Mouse (Mus musculus) 3T3-L1 (cell line): ENCODE results near the gene Fhdc1.

Source experiments
- DNase-seq: peaks from one replicate; pipeline ENCODE4 v3.0.0-alpha.2; 2015; ENCODE audit warnings: low read depth, low spot score

The Fhdc1 gene

DNA sequence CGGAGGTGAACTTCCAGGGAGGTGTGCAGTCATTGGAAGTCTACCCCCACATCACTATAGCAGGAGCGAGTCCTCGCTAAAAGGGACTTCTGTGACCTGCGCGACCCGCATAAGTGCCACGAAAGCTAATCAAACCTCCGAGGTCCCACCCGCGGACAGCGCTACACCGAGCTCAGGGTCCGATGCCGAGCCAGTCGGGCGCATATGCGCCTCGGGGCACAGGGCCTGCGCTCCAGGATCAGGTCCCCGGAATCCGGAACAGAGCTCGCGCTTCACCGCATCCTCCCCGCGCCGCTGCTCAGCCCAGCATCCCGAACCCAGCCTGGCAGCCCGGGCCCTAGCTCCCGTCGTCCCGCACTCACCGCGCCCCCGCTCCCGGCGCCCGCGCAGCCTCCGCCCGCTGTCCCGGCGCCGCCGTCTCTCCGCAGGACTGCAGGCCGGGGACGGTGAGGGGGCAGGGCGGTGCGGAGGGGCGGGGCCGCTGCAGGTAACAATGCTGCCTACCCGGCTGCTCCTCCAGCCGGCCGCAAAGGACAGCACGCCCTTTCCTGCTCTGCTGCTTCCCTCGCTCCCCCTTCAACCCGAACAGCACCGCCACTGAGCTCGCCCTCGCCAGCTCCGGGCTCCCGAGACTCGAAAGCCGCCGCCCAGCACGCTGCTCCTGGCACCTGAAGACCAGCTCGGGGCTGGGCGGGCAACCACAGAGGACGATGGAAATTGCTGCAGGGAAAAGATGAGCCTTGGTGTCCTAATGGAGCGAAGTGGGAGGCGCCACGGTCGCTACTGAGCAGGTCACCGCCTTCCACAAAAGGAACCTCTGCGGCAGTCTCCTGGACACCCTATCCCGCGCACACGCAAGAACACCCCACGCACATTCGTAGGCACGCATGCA, at the start of gene Fhdc1:
Fhdc1 (minus strand) TSS at position 424 of the 892 bp plus-strand sequence.
- DNase-seq: peak; percentile 62

DNA sequence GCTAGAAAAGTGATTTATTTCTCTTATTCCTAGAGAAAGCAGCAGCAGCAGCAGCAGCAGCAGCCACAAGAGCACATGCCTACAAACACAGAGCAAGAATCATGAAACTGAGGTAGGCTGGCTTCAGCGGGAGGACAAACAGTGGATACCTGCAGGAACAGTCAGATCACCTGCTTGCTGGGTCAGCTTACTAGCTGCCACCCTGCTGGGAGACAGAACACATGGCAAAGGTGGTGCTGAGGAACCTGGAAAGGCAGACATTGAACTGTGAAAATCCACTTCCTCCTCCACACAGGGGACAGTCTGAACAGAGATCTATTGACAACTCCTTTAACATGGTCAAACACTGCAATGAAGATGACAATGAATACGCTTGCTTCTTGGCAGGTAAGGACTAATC, 48.8 kb upstream of the Fhdc1 start:
- no peak for DNase-seq

DNA sequence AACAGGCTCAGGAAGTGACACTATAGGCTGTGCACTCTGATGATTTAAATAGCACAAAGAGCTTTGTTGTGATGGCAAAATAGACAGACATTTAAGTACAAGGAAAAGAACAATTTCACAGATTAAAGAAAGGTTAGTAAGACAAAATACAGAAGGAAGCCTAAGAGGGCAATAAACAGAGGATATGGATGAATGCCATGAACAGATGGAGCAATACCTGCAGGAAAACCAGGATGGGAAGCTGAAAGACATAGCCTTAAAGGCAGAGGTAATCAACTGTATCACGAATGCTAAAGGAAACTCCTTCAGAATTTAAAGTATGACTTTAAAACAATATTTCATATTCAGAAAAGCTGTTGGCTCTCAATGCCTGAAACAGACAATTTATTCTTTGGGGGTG, 44.7 kb upstream of the Fhdc1 start:
- DNase-seq: no peak

DNA sequence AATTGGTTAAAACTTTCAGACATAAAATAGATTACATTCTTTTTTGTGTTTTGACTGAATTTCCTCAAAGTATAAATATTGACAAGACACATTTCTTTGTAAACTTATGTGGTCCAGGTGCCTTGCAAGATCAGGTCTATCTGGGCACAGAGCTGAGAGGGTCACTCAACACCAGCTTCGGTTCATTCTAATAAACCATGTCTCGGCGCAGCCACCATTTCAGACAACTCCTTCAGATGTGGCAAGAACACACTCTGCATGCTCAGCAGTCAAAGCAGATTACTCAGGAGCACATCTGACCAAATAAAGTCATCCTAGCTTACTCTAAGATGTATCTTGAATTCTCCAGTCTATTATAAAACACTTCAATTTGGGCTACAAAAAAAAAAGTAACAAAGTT, 35.9 kb upstream of the Fhdc1 start:
- no peak for DNase-seq

DNA sequence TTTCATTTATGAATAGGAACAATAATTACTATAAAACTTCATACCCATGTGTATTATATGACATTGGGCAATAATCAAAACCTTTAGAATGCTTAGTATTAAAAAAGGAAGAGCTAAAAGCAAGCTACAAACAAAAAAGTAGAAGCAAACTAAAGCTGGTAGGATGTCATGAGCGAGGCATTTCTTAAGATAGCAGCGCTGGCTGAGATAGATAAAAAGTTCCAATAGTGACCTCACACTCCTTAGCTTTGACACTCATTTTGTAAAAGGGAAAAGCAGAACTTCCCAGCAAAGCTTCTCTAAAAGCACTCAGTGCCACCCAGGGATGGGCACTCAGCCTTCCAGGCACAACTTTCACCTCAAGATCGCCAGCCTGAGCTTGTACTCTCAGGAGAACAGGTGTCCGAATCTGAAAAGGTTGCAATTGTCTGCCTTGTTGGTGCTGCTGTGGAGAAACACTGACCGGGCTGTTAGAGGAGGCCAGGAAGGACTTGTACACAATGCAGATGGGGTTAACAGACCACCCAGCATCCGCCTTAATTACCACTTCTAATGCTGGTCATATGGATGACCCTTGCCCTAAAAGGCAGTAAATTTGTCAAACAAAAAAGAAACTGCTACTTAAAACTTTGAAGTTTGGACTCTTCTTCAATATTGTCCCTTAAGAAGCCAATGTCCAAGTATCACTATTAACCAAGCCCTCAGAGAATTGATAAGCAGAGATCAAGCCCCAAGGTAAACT, 32.7 kb upstream of the Fhdc1 start:
- no peak for DNase-seq

DNA sequence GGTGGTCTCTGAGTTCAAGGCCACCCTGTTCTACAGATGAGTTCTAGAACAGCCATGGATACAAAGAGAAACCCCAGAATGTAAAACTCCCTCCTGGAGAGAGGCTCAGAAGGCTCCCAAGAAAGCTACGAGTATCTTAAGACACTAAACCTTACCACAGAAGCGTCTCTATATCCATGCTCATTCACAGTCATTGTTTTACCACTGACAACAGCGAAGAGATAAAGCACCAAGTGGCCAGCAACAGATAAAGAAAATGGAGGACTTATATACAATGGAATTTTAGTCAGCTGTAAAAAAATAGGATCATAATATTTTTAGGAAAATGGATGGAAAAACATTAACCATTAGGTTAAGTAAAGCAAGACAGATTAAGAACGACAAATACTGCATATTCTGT, 25.0 kb upstream of the Fhdc1 start:
- DNase-seq: no peak

DNA sequence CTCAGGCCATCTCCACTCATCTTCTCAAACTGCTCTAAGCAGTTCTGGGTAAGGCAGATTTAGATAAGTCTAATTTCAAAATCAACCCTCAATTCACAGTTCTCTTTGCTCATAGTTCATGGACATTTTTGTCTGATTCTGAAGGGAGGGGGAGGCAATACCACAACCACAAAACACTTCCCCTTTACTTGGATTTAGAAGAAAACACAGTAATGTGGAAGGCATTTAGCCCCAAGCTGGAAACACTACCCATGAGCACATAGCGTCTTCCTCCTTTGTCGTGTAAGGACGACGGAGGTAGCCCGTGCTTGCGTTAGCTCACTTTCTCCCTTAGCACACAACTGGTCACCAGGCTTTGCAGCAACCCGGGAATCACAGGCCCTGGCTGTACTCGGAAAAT, 24.1 kb upstream of the Fhdc1 start:
- no peak for DNase-seq

DNA sequence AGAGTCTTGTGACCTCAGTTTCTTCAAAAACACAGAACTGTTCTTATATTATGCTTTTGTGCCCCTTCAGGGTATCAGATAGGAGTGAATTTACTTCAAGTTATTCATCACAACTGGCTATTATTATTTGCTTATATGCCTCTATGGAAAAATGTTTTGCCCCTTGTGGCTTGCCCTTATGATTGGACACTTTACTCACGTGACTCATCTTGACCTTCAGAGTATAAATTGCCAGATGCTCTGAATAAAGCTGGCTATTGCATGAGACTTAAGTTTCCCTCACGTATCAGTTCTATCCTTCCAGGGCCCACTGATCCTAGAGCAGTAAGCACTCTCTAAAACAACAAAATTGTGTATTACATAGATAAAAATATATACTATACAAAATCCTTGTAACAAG, 21.9 kb upstream of the Fhdc1 start:
- peak; percentile 63 for DNase-seq

DNA sequence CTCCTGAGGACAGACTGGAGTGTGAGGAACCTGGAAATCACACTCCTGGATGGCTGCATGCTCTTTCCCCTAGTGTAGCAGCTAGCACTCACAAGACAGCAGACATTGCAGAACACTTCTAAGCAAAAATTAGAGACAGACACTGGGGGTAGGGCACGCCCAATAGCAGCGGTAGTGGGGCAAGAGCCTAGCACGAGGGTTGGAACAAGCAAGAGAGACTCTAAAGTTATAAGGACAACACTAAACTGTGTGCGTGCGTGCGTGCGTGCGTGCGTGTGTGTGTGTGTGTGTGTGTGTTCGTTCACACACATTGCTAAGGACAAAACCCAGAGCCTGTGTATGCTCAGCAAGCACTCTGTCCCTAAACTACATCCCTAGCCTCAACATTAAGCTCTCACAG, 20.3 kb upstream of the Fhdc1 start:
- no peak for DNase-seq

DNA sequence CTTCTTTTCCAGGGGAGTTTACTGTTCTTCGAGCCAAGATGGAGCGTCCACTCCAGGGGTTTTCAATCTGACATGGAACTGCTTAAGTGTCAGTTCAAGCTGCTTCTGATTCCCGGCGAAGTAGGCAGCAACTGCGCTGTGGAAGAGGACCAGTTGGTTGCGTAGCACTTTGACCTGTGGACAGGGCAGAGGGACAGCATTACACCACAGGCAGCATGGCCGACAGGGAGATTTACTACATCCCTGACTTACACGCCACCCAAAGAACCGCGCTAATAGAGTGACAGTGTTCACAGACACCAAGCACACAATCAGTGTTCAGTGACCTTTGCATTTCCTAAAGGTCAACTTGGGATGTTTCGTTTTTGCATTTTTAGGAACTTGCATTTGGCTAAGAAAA, 17.5 kb upstream of the Fhdc1 start:
- DNase-seq: no peak

DNA sequence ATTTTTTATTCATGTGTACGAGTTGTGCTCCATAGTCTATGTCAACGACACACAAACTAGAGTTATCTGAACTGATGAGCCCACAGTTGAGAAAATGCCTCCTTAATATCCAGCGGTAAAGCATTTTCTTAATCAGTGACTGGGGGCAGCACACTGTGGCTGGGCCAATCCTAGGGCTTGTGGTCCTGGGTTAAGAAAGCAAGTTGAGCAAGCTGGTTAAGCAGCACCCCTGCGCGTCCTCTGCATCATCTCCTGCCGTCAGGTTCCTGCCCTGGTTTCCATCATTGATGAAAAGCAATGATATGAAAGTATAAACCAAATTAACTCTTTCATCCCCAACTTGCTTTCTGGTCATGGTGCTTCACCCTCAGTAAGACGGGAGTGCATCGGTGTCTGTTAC, 12.4 kb upstream of the Fhdc1 start:
- DNase-seq: no peak

DNA sequence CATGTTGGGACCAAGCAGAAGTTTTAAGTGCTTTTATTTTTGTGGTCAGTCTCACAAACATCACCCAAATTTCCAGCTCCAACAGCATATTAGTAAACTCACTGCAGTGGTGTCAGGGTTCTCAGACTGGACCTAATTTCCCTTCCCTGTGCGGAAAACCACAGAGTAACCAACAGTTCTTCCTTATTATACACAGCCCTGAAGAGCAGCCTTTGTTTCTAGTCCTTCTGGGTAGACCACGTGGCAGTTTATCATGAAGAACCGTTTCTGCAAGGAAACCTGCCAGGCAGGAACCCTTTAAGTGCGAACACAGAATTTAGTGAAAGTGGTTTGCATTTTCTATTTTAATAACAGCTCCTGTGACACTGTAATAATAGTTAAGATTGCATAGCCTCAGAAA, 11.9 kb upstream of the Fhdc1 start:
- no peak for DNase-seq

DNA sequence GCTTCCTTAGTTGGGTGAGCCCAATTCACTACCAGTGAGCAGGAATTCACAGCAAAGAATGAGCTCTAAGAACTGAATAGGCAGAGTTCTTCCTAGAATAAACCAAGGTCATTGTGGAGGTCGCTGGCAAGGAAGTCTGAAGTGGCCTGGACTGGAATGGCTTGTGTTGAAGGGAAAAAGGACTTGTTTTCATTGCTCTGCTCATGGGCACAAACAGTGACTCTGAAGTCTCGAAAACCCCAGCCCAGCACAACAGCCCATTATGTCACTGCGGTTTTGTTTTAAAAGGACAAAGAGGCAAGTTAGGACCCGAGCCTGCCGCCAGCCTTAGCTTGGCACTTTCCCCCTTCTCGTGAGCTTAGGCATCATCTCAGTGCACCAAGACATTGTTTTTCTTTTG, 8.5 kb upstream of the Fhdc1 start:
- DNase-seq: no peak

DNA sequence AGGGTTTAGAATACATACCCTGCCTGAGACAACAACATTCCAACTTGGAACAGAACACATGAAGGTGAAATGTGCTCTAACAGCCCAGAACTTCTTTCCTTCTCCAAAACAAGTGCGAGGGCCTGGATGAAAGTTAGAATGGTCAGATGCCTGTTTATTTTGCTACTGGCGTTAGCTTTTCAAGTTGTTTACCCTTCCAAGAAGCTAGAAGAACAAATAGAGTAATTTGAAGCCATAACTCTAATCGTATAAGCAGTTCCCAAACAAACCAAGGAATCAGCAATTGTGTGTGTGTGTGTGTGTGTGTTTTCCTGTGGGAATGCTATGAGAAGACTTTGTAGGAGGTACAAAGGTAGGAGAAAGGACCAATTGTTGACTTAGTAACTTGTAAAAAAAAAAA, 4.7 kb upstream of the Fhdc1 start:
- no peak for DNase-seq

DNA sequence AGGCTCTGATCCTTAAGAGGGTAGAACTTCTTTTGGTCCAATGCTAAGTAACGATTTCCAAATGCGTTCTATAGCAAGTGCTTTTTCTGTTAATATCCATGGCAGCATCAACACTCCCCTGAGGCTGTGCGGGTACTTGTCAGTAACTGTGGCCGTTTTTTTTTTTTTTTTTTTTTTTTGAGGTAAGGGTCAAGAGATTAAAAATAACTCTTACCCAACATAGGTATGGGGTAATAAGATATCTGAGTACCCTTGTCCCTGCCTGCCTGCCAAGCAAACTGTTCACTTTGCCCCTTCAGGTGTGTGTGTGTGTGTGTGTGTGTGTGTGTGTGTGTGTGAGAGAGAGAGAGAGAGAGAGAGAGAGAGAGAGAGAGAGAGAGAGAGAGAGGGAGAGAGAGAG, 4.1 kb upstream of the Fhdc1 start:
- no peak for DNase-seq

DNA sequence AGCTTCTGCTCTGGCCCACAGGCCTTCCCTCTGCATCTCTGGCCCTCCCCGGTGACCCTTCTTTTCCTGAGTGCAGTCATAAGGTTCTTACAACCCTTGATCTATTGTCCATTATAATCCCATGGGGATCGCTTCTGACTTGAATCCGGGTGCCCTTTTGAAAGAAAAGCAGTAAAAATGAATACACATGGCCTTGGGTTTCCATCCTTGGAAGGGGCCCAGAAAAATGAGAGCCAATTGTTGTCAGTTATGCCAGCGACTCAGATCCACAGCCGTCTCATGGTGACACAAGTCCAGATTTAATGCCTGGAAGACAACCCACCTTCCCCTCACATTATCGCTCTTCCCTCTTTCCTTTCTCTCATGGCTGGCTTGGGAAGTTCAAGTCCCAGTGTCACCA, 1.9 kb upstream of the Fhdc1 start:
- DNase-seq: no peak

DNA sequence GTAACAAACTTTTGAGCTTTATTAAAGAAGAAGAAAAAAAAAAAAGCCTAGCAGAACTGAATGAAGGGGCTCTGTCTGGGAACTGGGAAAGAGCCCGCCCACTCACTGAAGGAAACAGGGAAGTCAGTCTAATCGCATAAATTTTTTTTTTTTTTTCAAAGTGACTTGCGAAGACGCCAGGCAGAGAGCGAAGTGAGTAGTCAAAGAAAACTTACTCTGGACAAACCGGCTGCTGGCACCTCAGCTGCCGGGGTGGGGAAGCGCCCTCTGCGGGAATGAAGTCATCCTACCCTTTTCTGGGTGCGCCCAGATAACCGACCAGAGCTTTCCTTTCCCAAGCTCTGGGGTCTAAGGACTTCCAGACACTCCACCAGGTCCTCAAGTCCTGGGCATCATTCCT, 875 bp upstream of the Fhdc1 start:
- peak; percentile 69 for DNase-seq

DNA sequence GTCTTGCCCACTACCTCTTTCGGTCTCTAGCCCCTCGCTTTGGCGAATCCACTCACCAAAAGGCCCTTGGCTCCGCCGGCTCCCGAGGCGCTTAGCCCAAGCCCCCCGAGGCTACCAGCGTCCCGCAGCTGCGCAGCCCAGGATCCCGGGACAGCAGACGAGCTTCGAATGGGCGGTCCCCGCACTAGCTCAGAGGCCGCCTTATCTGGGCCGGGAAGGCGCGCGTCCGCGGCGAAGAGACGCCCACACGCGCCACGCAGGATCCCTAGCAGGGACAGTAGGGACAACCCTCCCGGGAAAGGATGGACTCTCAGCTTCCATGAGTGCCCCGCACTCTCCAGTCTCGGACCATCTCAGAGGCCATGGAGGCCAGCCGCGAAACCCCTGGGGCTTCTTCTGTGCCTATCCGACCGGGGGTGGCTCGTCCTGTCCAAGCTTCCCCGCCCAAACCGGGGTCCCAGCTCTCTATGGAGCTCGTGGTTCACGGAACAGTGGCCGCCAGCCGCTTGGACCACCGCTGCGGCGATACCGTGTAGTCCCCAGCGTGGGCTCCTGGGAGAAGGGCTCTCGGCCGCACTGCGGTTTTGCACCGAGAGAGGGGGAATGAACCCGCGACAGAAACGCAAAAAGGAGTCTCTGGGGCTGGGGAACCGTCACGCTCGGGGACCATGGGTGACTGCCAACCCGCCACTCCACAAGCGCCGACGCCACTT, 780 bp downstream of the Fhdc1 start:
- peak; percentile 67 for DNase-seq

DNA sequence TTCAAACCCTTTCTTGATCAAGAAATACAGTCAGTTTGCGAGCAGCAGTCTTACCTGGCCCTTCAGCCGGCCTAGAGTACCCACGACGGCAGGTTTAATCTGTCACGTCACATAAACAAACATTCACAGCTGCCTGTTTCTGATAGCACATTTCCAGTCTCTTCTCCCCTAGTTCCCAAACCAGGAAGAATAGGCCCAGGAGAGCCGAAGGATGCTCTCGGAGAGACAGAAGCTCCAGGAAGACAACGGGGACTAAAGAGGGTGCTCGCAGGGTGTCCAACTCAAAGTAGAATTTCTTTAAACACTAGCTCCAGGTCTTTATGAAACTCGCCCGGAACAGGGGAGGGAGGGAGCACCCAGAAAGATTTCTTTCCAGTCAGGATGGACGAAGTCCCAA, 1.3 kb downstream of the Fhdc1 start:
- no peak for DNase-seq

DNA sequence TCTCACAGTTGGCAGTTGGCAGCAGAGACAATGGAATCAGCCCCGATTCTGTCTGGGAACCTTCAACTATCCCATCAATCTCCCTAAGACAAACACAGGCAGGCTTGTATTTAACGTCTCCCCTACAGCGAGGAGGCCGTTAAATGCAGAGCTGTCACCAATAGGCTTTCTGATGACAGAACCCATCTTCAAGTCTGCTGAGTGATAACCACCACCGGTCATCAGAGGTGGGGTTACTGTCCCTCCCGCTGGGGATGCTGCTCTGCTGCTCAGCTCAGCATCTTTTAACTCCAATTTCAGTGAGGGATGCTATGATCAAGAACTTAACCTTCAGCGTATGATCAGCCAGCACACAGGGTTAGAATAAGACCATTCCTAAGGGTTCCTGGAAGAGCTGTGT, 2.0 kb downstream of the Fhdc1 start:
- no peak for DNase-seq

DNA sequence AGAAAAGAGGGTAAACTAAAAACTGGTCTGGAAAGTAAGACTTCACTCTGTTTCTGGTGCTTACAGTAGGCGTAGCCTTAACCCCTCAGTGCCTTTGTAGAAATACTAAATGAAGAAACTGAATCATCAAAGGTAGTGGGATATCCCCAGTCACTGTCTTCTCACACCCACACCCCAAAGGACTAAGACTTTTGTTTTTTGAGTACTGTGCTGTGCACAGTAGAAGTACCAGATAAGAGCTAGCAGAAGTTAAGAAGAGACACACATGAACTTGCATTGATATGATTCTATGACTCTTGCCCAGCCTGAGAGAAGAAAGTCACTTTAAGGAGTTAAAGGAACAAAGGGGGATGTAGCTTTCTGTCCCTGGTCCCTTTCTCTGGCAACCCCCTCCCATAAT, 2.7 kb downstream of the Fhdc1 start:
- no peak for DNase-seq

DNA sequence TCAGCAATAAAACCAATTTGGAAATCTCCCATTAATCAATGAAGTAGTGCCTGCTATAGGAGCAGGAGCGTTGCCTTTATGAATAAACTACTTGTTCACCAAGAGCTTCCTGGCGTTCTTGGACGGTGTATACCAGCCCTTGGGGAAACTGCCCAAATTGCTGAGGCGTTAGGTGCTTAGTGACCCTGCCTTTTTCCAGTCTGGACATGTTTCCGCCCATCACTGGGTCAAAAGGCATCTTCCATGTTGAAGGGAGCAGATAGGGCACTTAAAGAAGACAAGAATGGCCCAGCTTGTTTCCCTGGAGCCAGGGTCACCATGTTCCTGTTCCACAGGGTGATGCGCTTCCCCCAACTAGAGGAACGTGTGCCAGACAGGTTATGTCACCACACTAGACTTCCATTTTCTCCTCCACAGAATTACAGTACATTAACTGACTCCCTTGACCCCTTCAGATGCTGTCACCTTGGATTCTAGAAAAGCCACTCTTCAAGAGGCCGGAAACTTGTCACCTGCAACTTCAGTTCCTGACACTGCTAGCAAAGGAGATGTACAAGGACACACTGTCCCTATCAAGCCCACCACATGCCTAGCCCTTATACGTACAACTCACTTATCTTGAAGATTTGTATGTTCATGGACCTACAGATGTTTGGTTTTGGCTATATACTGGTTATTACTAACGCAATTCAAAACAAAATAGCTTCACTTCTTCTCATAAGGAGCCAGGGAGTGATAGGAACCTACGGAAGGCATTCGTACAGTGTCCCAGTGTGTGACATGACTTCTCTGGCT, 5.1 kb downstream of the Fhdc1 start:
- DNase-seq: no peak
